Mouse (Mus musculus) lung, postnatal 0 days (tissue): ENCODE data around the gene Tyr. TPM values are rescaled to one million over a fixed set of nuclear protein-coding genes. Genes with fewer than 3 reads are reported as not detected.

Experiments used
- ATAC-seq: fragments of 200-750 bp; cut with Nextera tagmentation; 2 replicates; pipeline ENCODE4 v1.8.0; 2017; ENCODE audit warnings: moderate library complexity
- DNase-seq: peaks from one replicate; pipeline ENCODE4 v3.0.0-alpha.2; 2016; ENCODE audit warnings: low spot score
- H3K27ac ChIP-seq: fragments of 300-500 bp; sonication (generic); 2 replicates; pipeline ENCODE4 v1.5.1; 2014; ENCODE audit warnings: antibody characterized with exemption, mild to moderate bottlenecking, low read length, mixed read lengths
- H3K27me3 ChIP-seq: fragments of 300-500 bp; sonication (generic); replicated peaks from 2 replicates; pipeline ENCODE4 v1.6.1; 2014; ENCODE audit warnings: low read length, mixed read lengths; ENCODE audit not compliant: insufficient read depth
- H3K36me3 ChIP-seq: fragments of 300-500 bp; sonication (generic); 2 replicates; pipeline ENCODE4 v1.6.1; 2014; ENCODE audit warnings: low read length, mixed read lengths; ENCODE audit not compliant: insufficient read depth
- H3K4me1 ChIP-seq: fragments of 300-500 bp; sonication (generic); 2 replicates; pipeline ENCODE4 v1.6.1; 2014; ENCODE audit warnings: antibody characterized with exemption, low read depth, low read length, mixed read lengths; ENCODE audit not compliant: insufficient read depth
- H3K4me2 ChIP-seq: fragments of 300-500 bp; sonication (generic); replicated peaks from 2 replicates; pipeline ENCODE4 v1.6.1; 2014; ENCODE audit warnings: low read depth, mild to moderate bottlenecking, low read length, moderate library complexity, mixed read lengths
- H3K4me3 ChIP-seq: fragments of 300-500 bp; sonication (generic); 2 replicates; pipeline ENCODE4 v1.5.1; 2014; ENCODE audit warnings: low read depth, low read length
- H3K9ac ChIP-seq: fragments of 300-500 bp; sonication (generic); replicated peaks from 2 replicates; pipeline ENCODE4 v1.6.1; 2014; ENCODE audit warnings: low read depth, mild to moderate bottlenecking
- H3K9me3 ChIP-seq: fragments of 300-500 bp; sonication (generic); 2 replicates; pipeline ENCODE4 v1.6.1; 2016; ENCODE audit warnings: low read length, mixed read lengths
- CTCF ChIP-seq: IDR thresholded peaks from 2 replicates; pipeline ENCODE4 v1.5.1; 2016; ENCODE audit warnings: antibody characterized with exemption, mild to moderate bottlenecking
- EP300 ChIP-seq: IDR thresholded peaks from 2 replicates; pipeline ENCODE4 v1.6.1; 2016; ENCODE audit warnings: antibody characterized with exemption, mild to moderate bottlenecking, control low read depth
- WGBS: fragments of 180-500 bp; shearing (Covaris S2); extraction: QIAGEN DNeasy Blood & Tissue Kit; methylation state at CpG from one replicate; pipeline ENCODE4 v1.1.7; 2014; 5-methylcytosine and 5-hydroxymethylcytosine counted together
- polyA plus RNA-seq: library from polyadenylated mRNA; unstranded; fragments of >200 nt; fragmentation: Nextera tagmentation; extraction: Ambion mirVana; gene quantifications from 2 replicates; pipeline ENCODE4 v1.2.1, GENCODE M21; 2015

The Tyr gene
- polyA plus RNA-seq, 1 experiment from 2014 or later = 0.02 TPM

DNA sequence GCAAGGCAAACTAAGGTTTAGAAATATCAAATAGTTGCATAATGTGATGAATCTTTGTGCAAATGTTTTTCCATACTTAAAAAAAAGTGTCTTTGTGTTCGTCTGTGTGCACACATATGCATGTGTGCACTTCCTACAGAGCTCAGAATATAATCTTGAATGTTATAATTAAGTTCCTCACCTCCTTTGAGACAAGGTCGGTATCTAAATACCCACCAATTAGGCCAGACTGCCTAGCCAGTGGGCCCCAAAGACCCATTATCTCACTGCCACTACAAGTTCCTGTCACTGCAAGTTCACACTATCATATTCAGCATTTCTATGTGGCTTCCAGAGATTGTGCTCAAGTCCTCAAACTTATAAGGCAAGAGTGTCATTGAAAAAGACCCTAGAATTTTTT lies 118.4 kb downstream of the Tyr start:
- Histone ChIP-seq H3K4me1 (no peaks in the 10 kb centered on the region), H3K9me3 (no peaks in the 10 kb centered on the region), H3K4me2 (no peak overlapping the region), H3K36me3 (no peaks in the 10 kb centered on the region), H3K27me3 (no peaks in the 10 kb centered on the region), H3K4me3 (no peak overlapping the region), H3K9ac (no peak overlapping the region), H3K27ac (no peak overlapping the region)
- no peak for ATAC-seq
- DNase-seq = no peak
- WGBS = 61% methylated on average over 2 of the region's 2 CpGs
- TF ChIP-seq CTCF = no peak
- TF ChIP-seq EP300 = no peak

Other genes with a start within 250 kb of the Tyr start
- gene Nox4, start 247.4 kb downstream of the Tyr start, polyA plus RNA-seq = 12.4 and 13.9 TPM in 2 replicates
- gene Grm5, start 90.7 kb upstream of the Tyr start, polyA plus RNA-seq = 0.06 TPM in 1 of 2 replicates, not detected in the other